Mouse (Mus musculus): ENCODE measurements around the gene Foxl1. TPM values are rescaled to one million over a fixed set of nuclear protein-coding genes. Genes with fewer than 3 reads are reported as not detected.
A peak's percentile ranks its signal among the peaks of the same experiment; 100 is the strongest.

The Foxl1 gene
- total RNA-seq, 2 experiments from 2014 or later = not detected

GRCm38 (mm10) chr8:121107668-121108656, 19.8 kb upstream of the Foxl1 start, which contains the start of gene Mthfsd:
Gene Mthfsd, minus strand, starts transcription at chr8:121108392.
- H3K4me3 ChIP-seq = peak within 1 kb of the TSS; percentile 96
- intact Hi-C loops (cut with DNase I) = loop anchor here (10.0 kb wide), 1 partner anchor 433 kb away; no protein-coding TSS in a partner anchor
- DNase-seq = peak; percentile 99

DNA sequence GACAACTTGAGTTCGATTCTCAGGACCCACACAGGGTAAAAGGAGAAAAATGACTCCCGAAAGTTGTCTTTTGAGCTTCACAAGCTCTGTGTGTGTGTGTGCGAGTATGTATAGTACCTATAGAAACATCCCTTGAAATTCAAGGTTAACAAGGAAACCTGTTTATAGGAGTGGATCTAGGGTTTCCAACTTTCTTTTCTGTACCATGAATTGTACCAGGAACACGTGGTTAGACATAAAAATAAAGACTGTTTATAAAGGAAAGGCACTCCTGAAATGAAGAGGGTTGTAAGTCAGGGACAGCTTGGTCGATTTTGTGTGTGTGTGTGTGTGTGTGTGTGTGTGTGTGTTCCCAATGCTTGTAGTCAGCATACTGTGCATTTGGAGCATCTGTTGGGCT, 19.1 kb upstream of the Foxl1 start:
- TF ChIP-seq CTCF (IDR thresholded peaks at IDR 0.05) = no peak
- peak overlapping the region; percentile 94 for H3K27ac ChIP-seq
- no peak for DNase-seq
- intact Hi-C loops (cut with DNase I) = loop anchor here (10.0 kb wide), 1 partner anchor 434 kb away; no protein-coding TSS in a partner anchor
- peak overlapping the region; percentile 96 for H3K4me3 ChIP-seq

More at GRCm38 (mm10) chr8:121107668-121108656, 19.8 kb upstream of the Foxl1 start, which contains the start of gene Mthfsd:
- H3K27ac ChIP-seq = peak within 1 kb of the TSS; percentile 94
- 0 out of 2 replicates have a peak, but pooled peaks have one; percentile 3 for TF ChIP-seq CTCF (IDR thresholded peaks at IDR 0.05)

- TF ChIP-seq CTCF (IDR thresholded peaks at IDR 0.05) = no peak
- no peak for DNase-seq
- H3K4me3 ChIP-seq = no peak overlapping the region
- intact Hi-C loops (cut with DNase I) = no loop called here
- no peak overlapping the region for H3K27ac ChIP-seq
Observed at GRCm38 (mm10) chr8:121111145-121111907, 16.4 kb upstream of the Foxl1 start.

GRCm38 (mm10) chr8:121113261-121113660, 14.5 kb upstream of the Foxl1 start:
- H3K4me3 ChIP-seq = no peak overlapping the region
- peak; percentile 94 for DNase-seq
- intact Hi-C loops (cut with DNase I) = loop anchor here (1.0 to 2.0 kb wide), 2 partner anchors 280 to 400 kb away; no protein-coding TSS in a partner anchor
- TF ChIP-seq CTCF (IDR thresholded peaks at IDR 0.05) = no peak; the same call in none of the 2 replicates
- H3K27ac ChIP-seq = peak overlapping the region; percentile 51

DNA sequence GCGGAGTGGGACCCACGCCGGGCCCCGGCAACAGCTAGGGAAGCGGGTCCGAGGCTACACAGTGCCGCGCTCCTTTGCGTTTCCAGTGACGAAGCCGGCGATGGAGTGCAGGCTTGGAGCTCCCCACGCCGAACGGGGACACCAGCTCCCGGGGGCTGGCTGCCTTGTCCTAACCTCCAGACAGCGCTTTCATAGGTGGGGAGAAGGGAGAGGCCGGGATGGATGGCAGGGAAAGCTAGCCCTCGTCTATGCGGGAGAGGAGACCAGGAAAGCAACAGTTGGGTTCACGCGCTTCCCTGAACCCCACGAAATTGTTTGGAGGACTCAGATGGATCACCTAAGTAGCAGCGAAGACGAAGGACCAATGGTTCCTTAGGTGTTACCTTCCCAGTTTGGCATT, 12.6 kb upstream of the Foxl1 start:
- H3K27ac ChIP-seq = no peak overlapping the region
- TF ChIP-seq CTCF (IDR thresholded peaks at IDR 0.05) = no peak
- intact Hi-C loops (cut with DNase I) = loop anchor here (5.0 kb wide), 1 partner anchor 102 kb away; no protein-coding TSS in a partner anchor
- no peak for DNase-seq
- no peak overlapping the region for H3K4me3 ChIP-seq

GRCm38 (mm10) chr8:121115948-121116347, 11.8 kb upstream of the Foxl1 start, which contains the start of gene Foxc2:
Gene Foxc2, plus strand, starts transcription at chr8:121116171.
- intact Hi-C loops (cut with DNase I) = loop anchor here (5.0 kb wide), 1 partner anchor 101 kb away; no protein-coding TSS in a partner anchor
- peak within 1 kb of the TSS; percentile 82 for H3K27ac ChIP-seq
- H3K4me3 ChIP-seq = peak within 1 kb of the TSS; percentile 85
- DNase-seq = peak; percentile 86
- no peak for TF ChIP-seq CTCF (IDR thresholded peaks at IDR 0.05)

- peak overlapping the region; percentile 85 for H3K4me3 ChIP-seq
- H3K27ac ChIP-seq = peak overlapping the region; percentile 82
- DNase-seq = peak; percentile 39
- TF ChIP-seq CTCF (IDR thresholded peaks at IDR 0.05) = no peak
- intact Hi-C loops (cut with DNase I) = loop anchor here (5.0 kb wide), 1 partner anchor 101 kb away; no protein-coding TSS in a partner anchor
Observed at GRCm38 (mm10) chr8:121116591-121117185, 11.1 kb upstream of the Foxl1 start.

DNA sequence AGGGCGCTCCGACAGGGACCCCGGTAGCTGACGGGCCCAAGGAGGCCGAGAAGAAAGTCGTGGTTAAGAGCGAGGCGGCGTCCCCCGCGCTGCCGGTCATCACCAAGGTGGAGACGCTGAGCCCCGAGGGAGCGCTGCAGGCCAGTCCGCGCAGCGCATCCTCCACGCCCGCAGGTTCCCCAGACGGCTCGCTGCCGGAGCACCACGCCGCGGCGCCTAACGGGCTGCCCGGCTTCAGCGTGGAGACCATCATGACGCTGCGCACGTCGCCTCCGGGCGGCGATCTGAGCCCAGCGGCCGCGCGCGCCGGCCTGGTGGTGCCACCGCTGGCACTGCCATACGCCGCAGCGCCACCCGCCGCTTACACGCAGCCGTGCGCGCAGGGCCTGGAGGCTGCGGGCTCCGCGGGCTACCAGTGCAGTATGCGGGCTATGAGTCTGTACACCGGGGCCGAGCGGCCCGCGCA, 10.5 kb upstream of the Foxl1 start:
- peak overlapping the region; percentile 85 for H3K4me3 ChIP-seq
- DNase-seq = no peak
- H3K27ac ChIP-seq = peak overlapping the region; percentile 82
- intact Hi-C loops (cut with DNase I) = loop anchor here (5.0 kb wide), 1 partner anchor 100 kb away; no protein-coding TSS in a partner anchor
- TF ChIP-seq CTCF (IDR thresholded peaks at IDR 0.05) = no peak

DNA sequence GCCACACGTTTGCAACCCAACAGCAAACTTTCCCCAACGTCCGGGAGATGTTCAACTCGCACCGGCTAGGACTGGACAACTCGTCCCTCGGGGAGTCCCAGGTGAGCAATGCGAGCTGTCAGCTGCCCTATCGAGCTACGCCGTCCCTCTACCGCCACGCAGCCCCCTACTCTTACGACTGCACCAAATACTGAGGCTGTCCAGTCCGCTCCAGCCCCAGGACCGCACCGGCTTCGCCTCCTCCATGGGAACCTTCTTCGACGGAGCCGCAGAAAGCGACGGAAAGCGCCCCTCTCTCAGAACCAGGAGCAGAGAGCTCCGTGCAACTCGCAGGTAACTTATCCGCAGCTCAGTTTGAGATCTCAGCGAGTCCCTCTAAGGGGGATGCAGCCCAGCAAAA, 9.8 kb upstream of the Foxl1 start:
- intact Hi-C loops (cut with DNase I) = loop anchor here (5.0 kb wide), 1 partner anchor 99 kb away; no protein-coding TSS in a partner anchor
- Histone ChIP-seq H3K27ac (no peak overlapping the region), H3K4me3 (peak overlapping the region; percentile 85)
- no peak for TF ChIP-seq CTCF (IDR thresholded peaks at IDR 0.05)
- no peak for DNase-seq

- TF ChIP-seq CTCF (IDR thresholded peaks at IDR 0.05) = no peak
- Histone ChIP-seq H3K4me3 (peak overlapping the region; percentile 85), H3K27ac (no peak overlapping the region)
- DNase-seq = no peak
- intact Hi-C loops (cut with DNase I) = loop anchor here (5.0 kb wide), 1 partner anchor 98 kb away; no protein-coding TSS in a partner anchor
Observed at GRCm38 (mm10) chr8:121118634-121119420, 8.9 kb upstream of the Foxl1 start.

All from gastrocnemius, adult 2 months (tissue).